Mouse (Mus musculus) hindbrain, embryonic 12.5 days (tissue): ENCODE data around the gene Ifngr2. TPM values are rescaled to one million over a fixed set of nuclear protein-coding genes. Genes with fewer than 3 reads are reported as not detected.

ENCODE experiments used
- ATAC-seq: fragments of 200-750 bp; cut with Nextera tagmentation; 2 replicates; pipeline ENCODE4 v1.8.0; 2017; ENCODE audit warnings: moderate TSS enrichment; ENCODE audit not compliant: low FRiP score
- H3K27ac ChIP-seq: fragments of 300-500 bp; sonication (generic); 2 replicates; pipeline ENCODE4 v1.5.1; 2016; ENCODE audit warnings: mild to moderate bottlenecking
- H3K27me3 ChIP-seq: fragments of 300-500 bp; sonication (generic); 2 replicates; pipeline ENCODE4 v1.6.1; 2016; ENCODE audit warnings: mild to moderate bottlenecking
- H3K36me3 ChIP-seq: fragments of 300-500 bp; sonication (generic); 2 replicates; pipeline ENCODE4 v1.6.1; 2016; ENCODE audit warnings: mild to moderate bottlenecking
- H3K4me1 ChIP-seq: fragments of 300-500 bp; sonication (generic); 2 replicates; pipeline ENCODE4 v1.6.1; 2016
- H3K4me2 ChIP-seq: fragments of 300-500 bp; sonication (generic); replicated peaks from 2 replicates; pipeline ENCODE4 v1.6.1; 2016; ENCODE audit warnings: mild to moderate bottlenecking
- H3K4me3 ChIP-seq: fragments of 300-500 bp; sonication (generic); 2 replicates; pipeline ENCODE4 v1.5.1; 2016; ENCODE audit warnings: mild to moderate bottlenecking
- H3K9ac ChIP-seq: fragments of 300-500 bp; sonication (generic); 2 replicates; pipeline ENCODE4 v1.6.1; 2016; ENCODE audit warnings: mild to moderate bottlenecking, moderate library complexity
- H3K9me3 ChIP-seq: fragments of 300-500 bp; sonication (generic); replicated peaks from 2 replicates; pipeline ENCODE4 v1.6.1; 2016; ENCODE audit warnings: mild to moderate bottlenecking
- WGBS: fragments of 180-500 bp; shearing (Covaris S2); methylation state at CpG from one replicate; pipeline ENCODE4 v1.1.7; 2016; 5-methylcytosine and 5-hydroxymethylcytosine counted together
- polyA plus RNA-seq: library from polyadenylated mRNA; unstranded; fragments of >200 nt; fragmentation: Nextera tagmentation; extraction: Ambion mirVana; gene quantifications from 2 replicates; pipeline ENCODE4 v1.2.1, GENCODE M21; 2016

Ifngr2 gene
- polyA plus RNA-seq, 1 experiment from 2014 or later: 48.6 TPM

DNA sequence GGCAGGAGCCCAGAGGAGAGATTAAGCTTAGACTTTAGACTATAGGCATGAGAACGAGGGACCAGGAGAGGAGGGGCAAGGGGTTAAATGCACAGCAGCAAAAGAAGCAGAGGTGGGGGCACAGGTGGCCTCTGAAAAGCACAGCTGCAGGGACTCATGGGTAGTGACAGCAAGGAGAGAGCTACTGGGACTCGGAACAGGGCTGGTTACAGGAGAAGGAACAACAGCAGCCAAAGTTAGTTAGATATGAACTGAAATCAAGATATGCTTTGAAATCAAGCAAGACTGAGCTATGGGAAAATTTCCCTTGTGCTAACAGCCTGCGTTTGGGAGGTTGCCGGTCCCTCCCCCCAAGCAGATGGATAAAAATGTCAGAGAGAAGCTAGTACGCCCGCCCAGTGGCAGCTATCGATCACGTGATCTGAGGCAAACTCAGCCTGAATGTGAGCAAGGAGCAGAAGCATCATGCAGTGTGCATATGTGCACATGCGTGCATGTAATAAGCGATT, 5.2 kb upstream of the Ifngr2 start:
- Histone ChIP-seq H3K36me3 (no peaks in the 10 kb centered on the region), H3K9ac (no peak overlapping the region), H3K9me3 (no peaks in the 10 kb centered on the region), H3K4me1 (peaks cover 9% of the 10 kb centered on the region; the same call in 1 of the 2 replicates), H3K27ac (no peak overlapping the region), H3K4me2 (peak overlapping the region; percentile 32), H3K27me3 (no peaks in the 10 kb centered on the region), H3K4me3 (no peak overlapping the region)
- WGBS: 43% methylated on average over 10 of the region's 10 CpGs
- 0 out of 2 replicates have a peak, but pooled peaks have one; percentile 54 for ATAC-seq

DNA sequence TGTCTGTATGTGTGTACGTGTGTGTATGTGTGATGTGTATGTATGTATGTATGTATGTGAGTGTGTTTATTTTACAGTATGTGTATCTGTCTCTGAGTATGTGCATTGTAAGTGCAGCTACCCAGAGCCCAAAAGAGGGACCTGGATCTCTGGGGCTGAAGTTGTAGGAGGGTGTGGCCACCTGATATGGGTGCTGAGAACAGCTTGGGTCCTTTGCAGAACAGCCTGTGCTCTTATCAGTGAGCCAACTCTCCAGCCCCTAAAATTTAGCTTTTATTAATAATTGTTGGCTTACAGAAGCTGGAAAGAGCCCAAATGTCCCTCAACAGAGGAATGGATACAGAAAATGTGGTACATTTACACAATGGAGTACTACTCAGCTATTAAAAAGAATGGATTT, 3.3 kb upstream of the Ifngr2 start:
- Histone ChIP-seq H3K4me2 (no peak overlapping the region), H3K27ac (no peak overlapping the region), H3K27me3 (no peaks in the 10 kb centered on the region), H3K9ac (no peak overlapping the region), H3K4me1 (peaks cover 21% of the 10 kb centered on the region), H3K9me3 (no peaks in the 10 kb centered on the region), H3K36me3 (no peaks in the 10 kb centered on the region), H3K4me3 (no peak overlapping the region)
- no peak for ATAC-seq
- 100% methylated on average over 1 of the region's 1 CpGs for WGBS

DNA sequence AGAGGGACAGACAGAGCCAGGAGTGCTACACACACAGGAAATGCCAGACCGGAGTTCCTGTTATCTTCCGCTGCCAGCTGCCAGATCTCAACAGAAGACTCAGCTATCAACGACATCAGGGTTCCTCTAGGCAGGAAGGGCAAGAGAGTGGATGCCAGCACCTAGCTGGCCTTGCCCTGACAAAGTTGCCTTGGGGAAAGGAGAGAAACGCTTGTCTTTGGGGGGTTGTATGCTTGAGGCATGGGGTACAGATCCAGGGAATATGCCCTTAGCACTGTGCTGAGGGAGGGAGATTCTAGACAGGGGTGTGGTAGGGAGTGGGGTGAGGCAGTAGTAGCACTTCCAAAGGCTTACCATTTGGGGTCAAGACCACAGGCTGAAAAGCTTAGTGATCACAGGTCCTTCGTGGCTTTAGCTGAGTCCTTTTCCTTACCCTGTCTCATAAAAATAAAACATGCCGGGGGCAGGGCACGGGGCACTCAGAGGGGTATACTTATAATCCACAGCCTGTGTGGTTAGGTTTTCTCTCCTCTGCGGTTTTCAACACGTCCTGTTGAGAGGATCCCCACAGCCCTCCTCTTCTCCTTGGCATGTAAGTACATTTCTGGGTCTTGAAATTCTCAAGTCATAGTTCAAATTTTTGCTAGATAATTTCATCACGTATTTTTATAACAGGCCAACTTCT, 1.1 kb upstream of the Ifngr2 start:
- H3K9ac ChIP-seq: no peak overlapping the region
- no peaks in the 10 kb centered on the region for H3K9me3 ChIP-seq
- ATAC-seq: no peak
- no peaks in the 10 kb centered on the region for H3K36me3 ChIP-seq
- H3K4me3 ChIP-seq: no peak overlapping the region
- no peaks in the 10 kb centered on the region for H3K27me3 ChIP-seq
- WGBS: 72% methylated on average over 10 of the region's 10 CpGs
- no peak overlapping the region for H3K4me2 ChIP-seq
- no peak overlapping the region for H3K27ac ChIP-seq
- peaks cover 29% of the 10 kb centered on the region for H3K4me1 ChIP-seq

DNA sequence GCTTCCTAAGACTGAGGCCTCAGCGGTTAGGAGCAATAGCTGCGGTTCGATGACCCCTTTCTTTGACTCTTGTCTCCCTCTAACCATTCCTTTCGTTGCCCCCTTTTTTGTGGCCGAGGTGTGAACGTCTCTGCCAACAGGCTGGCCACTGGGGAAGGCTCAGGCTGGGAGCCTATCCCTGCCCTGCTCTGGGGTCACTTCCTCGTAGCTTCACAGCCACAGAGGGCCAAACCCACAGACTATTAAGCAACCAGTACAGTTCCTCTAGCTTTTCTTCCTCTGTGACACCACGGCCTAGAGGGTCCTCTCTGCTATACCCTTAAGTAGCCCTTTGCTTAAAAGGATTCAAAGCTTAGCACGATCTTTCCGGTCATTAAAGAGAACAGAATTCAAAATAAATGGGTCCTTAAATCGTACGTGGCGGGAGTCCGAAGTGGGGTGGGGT, 459 bp upstream of the Ifngr2 start:
- H3K9me3 ChIP-seq: no peaks in the 10 kb centered on the region
- H3K27me3 ChIP-seq: no peaks in the 10 kb centered on the region
- peak overlapping the region; percentile 88 for H3K4me2 ChIP-seq
- H3K4me3 ChIP-seq: peak overlapping the region; percentile 97
- 19% methylated on average over 14 of the region's 14 CpGs for WGBS
- peak; percentile 47 for ATAC-seq
- peaks cover 29% of the 10 kb centered on the region for H3K4me1 ChIP-seq
- H3K36me3 ChIP-seq: no peaks in the 10 kb centered on the region
- no peak overlapping the region for H3K27ac ChIP-seq
- peak overlapping the region; percentile 98 for H3K9ac ChIP-seq

DNA sequence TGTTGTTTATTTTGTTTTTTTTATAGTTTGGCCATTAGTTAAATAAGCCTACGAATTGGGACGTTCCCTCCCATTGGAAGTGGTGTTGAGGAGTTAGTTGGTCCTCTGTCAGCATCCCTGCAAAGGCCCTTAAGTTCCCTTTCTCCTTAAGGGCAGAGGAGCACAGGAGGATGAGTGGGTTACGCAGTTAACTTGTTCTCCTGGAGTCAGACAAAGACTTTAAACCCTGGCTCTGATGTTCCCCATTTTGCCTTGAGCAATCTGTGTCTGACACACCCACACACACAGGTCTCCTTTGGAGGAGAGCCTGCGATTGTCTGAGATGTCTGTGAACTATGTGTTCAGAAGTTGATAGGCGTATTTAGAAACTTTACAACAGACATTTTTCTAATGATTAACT, 1.1 kb downstream of the Ifngr2 start:
- H3K27ac ChIP-seq: no peak overlapping the region
- H3K4me1 ChIP-seq: peaks cover 24% of the 10 kb centered on the region
- H3K9ac ChIP-seq: no peak overlapping the region
- WGBS: 55% methylated on average over 5 of the region's 5 CpGs
- H3K27me3 ChIP-seq: peaks cover 2% of the 10 kb centered on the region; the same call in 1 of the 2 replicates
- ATAC-seq: no peak
- peak overlapping the region; percentile 97 for H3K4me3 ChIP-seq
- H3K4me2 ChIP-seq: peak overlapping the region; percentile 88
- no peaks in the 10 kb centered on the region for H3K36me3 ChIP-seq
- no peaks in the 10 kb centered on the region for H3K9me3 ChIP-seq

DNA sequence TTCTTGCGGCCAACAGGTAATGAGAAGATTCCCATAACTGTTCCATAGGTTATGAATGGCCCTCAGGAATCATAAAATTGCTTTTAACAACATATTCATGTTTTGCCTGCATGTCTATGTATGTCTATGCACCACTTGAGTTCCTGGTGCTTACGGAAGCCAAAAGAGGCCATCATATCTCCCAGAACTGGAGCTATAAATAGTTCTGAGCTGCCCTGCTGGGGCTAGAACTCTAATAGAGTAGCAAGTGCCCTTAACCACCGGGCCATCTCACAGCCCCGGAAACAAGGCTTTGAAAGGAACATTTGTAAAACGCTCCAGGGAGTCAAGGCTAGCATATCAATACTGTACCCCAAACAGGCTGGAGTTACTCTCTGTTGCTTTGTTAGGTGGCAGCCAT, 1.7 kb downstream of the Ifngr2 start:
- Histone ChIP-seq H3K4me2 (peak overlapping the region; percentile 17), H3K36me3 (no peaks in the 10 kb centered on the region), H3K4me3 (no peak overlapping the region), H3K27me3 (peaks cover 3% of the 10 kb centered on the region; the same call in 1 of the 2 replicates), H3K9me3 (no peaks in the 10 kb centered on the region), H3K9ac (no peak overlapping the region), H3K4me1 (peaks cover 27% of the 10 kb centered on the region), H3K27ac (no peak overlapping the region)
- ATAC-seq: no peak
- WGBS: 44% methylated on average over 5 of the region's 5 CpGs

DNA sequence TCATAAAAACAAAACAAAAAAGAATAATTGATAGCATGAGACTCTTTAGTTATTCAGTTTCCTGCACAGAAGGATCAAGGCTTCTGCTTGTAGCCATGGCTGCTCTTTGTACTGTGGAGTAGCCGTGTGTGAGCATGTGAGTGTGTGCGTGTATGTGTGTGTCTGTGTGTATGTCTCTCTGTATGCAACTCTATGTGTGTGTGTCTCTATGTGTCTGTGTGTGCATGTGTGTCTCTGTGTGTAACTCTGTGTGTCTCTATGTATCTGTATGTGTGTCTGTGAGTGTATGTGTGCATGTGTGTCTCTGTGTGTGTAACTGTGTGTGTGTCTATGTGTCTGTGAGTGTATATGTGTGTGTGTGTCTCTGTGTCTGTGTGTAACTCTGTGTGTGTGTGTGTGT, 2.1 kb downstream of the Ifngr2 start:
- peaks cover 3% of the 10 kb centered on the region; the same call in 1 of the 2 replicates for H3K27me3 ChIP-seq
- 57% methylated on average over 2 of the region's 2 CpGs for WGBS
- H3K36me3 ChIP-seq: no peaks in the 10 kb centered on the region
- no peaks in the 10 kb centered on the region for H3K9me3 ChIP-seq
- H3K27ac ChIP-seq: no peak overlapping the region
- no peak overlapping the region for H3K4me3 ChIP-seq
- ATAC-seq: no peak
- no peak overlapping the region for H3K9ac ChIP-seq
- H3K4me2 ChIP-seq: peak overlapping the region; percentile 17
- peaks cover 31% of the 10 kb centered on the region for H3K4me1 ChIP-seq

DNA sequence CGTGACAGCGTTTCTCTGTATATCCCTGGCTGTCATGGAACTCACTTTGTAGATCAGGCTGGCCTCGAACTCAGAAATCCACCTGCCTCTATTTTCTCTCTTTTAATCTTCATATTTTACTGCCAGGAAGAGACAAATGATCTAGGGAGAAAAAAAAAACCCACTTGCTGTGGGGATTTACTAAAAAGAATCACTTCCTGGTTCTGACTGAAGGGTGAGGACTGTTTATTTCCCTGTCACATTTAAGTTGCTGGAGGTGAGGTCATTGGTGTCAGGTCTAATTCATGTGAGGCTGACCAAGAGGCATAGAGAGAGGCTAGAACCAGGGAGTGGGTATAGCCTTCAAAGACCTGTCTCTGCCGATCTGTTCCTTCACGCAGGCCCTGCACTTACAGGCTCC, 2.7 kb downstream of the Ifngr2 start:
- Histone ChIP-seq H3K27me3 (peaks cover 3% of the 10 kb centered on the region; the same call in 1 of the 2 replicates), H3K9me3 (no peaks in the 10 kb centered on the region), H3K4me3 (no peak overlapping the region), H3K9ac (no peak overlapping the region), H3K36me3 (no peaks in the 10 kb centered on the region), H3K4me2 (no peak overlapping the region), H3K27ac (no peak overlapping the region), H3K4me1 (peaks cover 32% of the 10 kb centered on the region)
- WGBS: 55% methylated on average over 5 of the region's 5 CpGs
- no peak for ATAC-seq

DNA sequence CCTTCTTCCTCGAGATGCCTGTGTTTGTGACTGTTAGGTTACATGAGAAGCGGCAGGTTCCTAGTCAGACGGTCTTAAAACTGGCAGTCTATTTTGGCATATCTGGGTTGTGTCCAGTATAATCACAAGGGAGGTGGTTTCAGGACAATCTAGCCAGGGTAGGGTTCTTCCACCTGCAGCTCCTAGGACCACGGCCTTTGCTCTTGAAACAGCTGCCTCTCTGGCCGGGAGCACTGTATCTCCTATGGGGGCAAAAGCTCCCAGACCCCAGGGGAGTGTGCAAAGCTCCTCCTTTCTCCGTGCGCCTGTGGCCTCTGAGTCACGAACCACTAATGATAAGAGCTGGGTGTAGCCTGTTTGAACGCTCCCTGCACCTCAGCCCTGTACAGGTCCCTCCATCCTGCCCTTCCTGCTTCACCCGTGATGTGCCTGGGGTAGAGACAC, 4.2 kb downstream of the Ifngr2 start:
- Histone ChIP-seq H3K9me3 (no peaks in the 10 kb centered on the region), H3K4me3 (no peak overlapping the region), H3K4me2 (no peak overlapping the region), H3K27ac (no peak overlapping the region), H3K36me3 (no peaks in the 10 kb centered on the region), H3K4me1 (peaks cover 33% of the 10 kb centered on the region), H3K9ac (no peak overlapping the region), H3K27me3 (peaks cover 3% of the 10 kb centered on the region; the same call in 1 of the 2 replicates)
- 71% methylated on average over 10 of the region's 10 CpGs for WGBS
- no peak for ATAC-seq

DNA sequence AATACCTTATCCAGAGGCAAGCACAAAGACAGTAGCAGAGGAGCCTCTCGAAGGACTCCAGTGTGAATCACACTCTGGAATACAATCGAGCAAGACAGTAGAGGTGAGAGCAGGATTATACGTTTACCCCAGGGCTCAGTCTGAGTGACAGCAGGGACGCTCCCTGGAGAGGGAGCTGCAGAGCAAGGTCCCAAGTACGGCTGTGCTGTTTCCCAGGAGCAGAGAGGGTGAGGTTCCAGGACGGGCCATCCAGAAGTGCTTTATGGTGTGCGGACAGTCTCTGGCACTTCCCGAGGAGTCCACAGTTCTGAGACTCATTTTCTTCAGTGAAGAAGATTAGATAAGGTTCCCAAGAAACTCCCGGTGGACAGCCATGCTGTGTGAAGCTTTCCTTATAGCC, 5.2 kb downstream of the Ifngr2 start:
- Histone ChIP-seq H3K4me3 (no peak overlapping the region), H3K36me3 (no peaks in the 10 kb centered on the region), H3K27me3 (peaks cover 3% of the 10 kb centered on the region; the same call in 1 of the 2 replicates), H3K9me3 (no peaks in the 10 kb centered on the region), H3K4me2 (no peak overlapping the region), H3K4me1 (peaks cover 33% of the 10 kb centered on the region), H3K27ac (no peak overlapping the region), H3K9ac (no peak overlapping the region)
- WGBS: 62% methylated on average over 9 of the region's 9 CpGs
- ATAC-seq: no peak

DNA sequence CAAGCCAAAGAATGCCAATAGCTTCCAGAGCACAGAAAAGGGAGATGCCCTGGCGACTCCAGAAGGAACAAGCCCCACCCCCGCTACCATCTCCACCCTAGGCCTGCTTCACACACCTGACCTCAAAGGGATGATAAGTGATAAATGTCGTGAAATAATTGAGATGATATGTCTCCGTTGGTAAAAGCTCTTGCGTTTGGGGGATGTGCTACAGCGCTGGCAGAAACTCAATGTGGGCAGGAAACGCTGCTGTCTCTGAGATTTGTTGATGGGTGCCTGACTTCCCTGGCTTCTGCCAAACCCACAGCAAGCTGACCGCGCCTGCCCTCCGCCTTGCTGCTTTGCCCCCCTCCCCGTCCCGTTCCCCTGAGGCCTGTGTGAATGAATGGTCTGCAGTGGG, 6.8 kb downstream of the Ifngr2 start:
- H3K27ac ChIP-seq: no peak overlapping the region
- ATAC-seq: no peak
- H3K27me3 ChIP-seq: peaks cover 3% of the 10 kb centered on the region; the same call in 1 of the 2 replicates
- 57% methylated on average over 12 of the region's 12 CpGs for WGBS
- no peaks in the 10 kb centered on the region for H3K9me3 ChIP-seq
- H3K4me1 ChIP-seq: peaks cover 20% of the 10 kb centered on the region
- no peak overlapping the region for H3K4me2 ChIP-seq
- H3K36me3 ChIP-seq: 0 out of 2 replicates have a peak, but pooled peaks cover 7% of the 10 kb centered on the region
- H3K4me3 ChIP-seq: no peak overlapping the region
- 0 out of 2 replicates have a peak overlapping the region, but pooled peaks have one; percentile 4 for H3K9ac ChIP-seq

GRCm38 (mm10) chr16:91555017-91555605, 8.2 kb downstream of the Ifngr2 start:
- no peaks in the 10 kb centered on the region for H3K9me3 ChIP-seq
- WGBS: 84% methylated on average over 8 of the region's 8 CpGs
- no peak overlapping the region for H3K27ac ChIP-seq
- H3K36me3 ChIP-seq: 0 out of 2 replicates have a peak, but pooled peaks cover 16% of the 10 kb centered on the region
- no peak for ATAC-seq
- H3K27me3 ChIP-seq: peaks cover 3% of the 10 kb centered on the region; the same call in 1 of the 2 replicates
- no peak overlapping the region for H3K4me3 ChIP-seq
- H3K4me1 ChIP-seq: peaks cover 12% of the 10 kb centered on the region
- no peak overlapping the region for H3K4me2 ChIP-seq
- no peak overlapping the region for H3K9ac ChIP-seq
